Mouse (Mus musculus) bone marrow, adult 2 months (tissue): ENCODE data around the gene Xkr7.
A peak's percentile ranks its signal among the peaks of the same experiment; 100 is the strongest.

Source experiments
- CTCF ChIP-seq: fragments of 200-500 bp; IDR thresholded peaks from 2 replicates; pipeline ENCODE4 v1.5.1; 2011; ENCODE audit warnings: low read length, control low read depth; ENCODE audit not compliant: control insufficient read depth, insufficient read depth
- POLR2A ChIP-seq: fragments of 200-500 bp; IDR thresholded peaks from 2 replicates; pipeline ENCODE4 v1.6.1; 2011; ENCODE audit warnings: low read depth, mild to moderate bottlenecking, control low read depth, low read length, borderline replicate concordance; ENCODE audit not compliant: control insufficient read depth

DNA sequence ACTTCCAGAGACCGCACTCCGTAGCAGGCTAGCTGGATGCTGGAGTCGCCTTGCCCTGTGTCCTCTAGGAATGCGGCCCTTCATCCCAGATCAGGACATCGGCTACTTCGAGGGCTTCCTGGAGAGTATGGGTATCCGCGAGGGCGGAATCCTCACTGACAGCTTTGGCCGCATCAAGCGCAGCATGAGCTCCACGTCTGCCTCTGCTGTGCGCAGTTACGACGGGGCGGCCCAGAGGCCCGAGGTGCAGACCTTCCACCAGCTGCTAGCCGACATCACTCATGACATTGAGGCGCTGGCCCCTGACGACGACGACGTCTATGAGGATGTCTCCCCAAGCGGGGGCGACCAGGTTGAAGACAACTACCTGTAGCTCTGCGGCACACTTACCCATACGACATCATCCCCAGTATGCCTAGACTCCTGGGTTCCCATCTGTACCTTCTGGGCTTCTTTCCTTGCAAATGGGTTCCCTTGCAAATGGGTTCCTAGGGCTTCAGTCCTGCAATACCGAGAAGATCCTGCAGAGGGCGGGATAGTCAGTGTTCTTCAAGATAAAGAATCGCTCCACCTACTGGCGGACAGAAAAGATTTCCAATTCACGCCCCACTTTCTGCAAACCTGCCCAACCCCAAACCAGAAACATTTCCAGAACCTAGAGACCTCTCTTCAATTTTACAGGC is 49.3 kb downstream of the Xkr7 start:
- TF ChIP-seq CTCF (peak; percentile 82), POLR2A (no peak)
